Mouse (Mus musculus): ENCODE results near the gene Sf3a2.

Gene Sf3a2

GRCm38 (mm10) chr10:80776358-80776869 lies 21.6 kb upstream of the Sf3a2 start:
- DNase-seq, result no peak

- DNase-seq, result peak; percentile 63
These were observed 20.9 kb upstream of the Sf3a2 start for GRCm38 (mm10) chr10:80777123-80777522.

GRCm38 (mm10) chr10:80779565-80779964 lies 18.4 kb upstream of the Sf3a2 start:
- no peak for DNase-seq

- DNase-seq, result no peak
These were observed 13.7 kb upstream of the Sf3a2 start for GRCm38 (mm10) chr10:80784302-80784701.

GRCm38 (mm10) chr10:80784871-80785270 lies 13.1 kb upstream of the Sf3a2 start:
- DNase-seq, result no peak

- no peak for DNase-seq
These were observed 12.0 kb upstream of the Sf3a2 start for GRCm38 (mm10) chr10:80785963-80786362.

- DNase-seq, result no peak
These were observed 10.5 kb upstream of the Sf3a2 start for GRCm38 (mm10) chr10:80787517-80787916.

GRCm38 (mm10) chr10:80790761-80791404 lies 7.1 kb upstream of the Sf3a2 start:
- no peak for DNase-seq

- peak; percentile 60 for DNase-seq
These were observed 6.4 kb upstream of the Sf3a2 start for GRCm38 (mm10) chr10:80791476-80792174.

- DNase-seq, result peak; percentile 75
These were observed 5.6 kb upstream of the Sf3a2 start for GRCm38 (mm10) chr10:80792175-80793032.

GRCm38 (mm10) chr10:80793033-80793784 lies 4.8 kb upstream of the Sf3a2 start:
- DNase-seq, result peak; percentile 69

GRCm38 (mm10) chr10:80793803-80794202 lies 4.2 kb upstream of the Sf3a2 start:
- no peak for DNase-seq

- DNase-seq, result no peak
These were observed 3.2 kb upstream of the Sf3a2 start for GRCm38 (mm10) chr10:80794750-80795149.

GRCm38 (mm10) chr10:80796307-80796848 lies 1.6 kb upstream of the Sf3a2 start:
- no peak for DNase-seq

GRCm38 (mm10) chr10:80797186-80798149 lies 530 bp upstream of the Sf3a2 start:
- DNase-seq, result no peak

- no peak for DNase-seq
These were observed 1.1 kb downstream of the Sf3a2 start for GRCm38 (mm10) chr10:80799070-80799566.

- no peak for DNase-seq
These were observed 4.4 kb downstream of the Sf3a2 start for GRCm38 (mm10) chr10:80802204-80802912.

GRCm38 (mm10) chr10:80802996-80803395 lies 5.0 kb downstream of the Sf3a2 start:
- no peak for DNase-seq

- DNase-seq, result no peak
These were observed 6.3 kb downstream of the Sf3a2 start for GRCm38 (mm10) chr10:80804340-80804739.

- DNase-seq, result no peak
These were observed 6.9 kb downstream of the Sf3a2 start, which contains the start of gene Amh for GRCm38 (mm10) chr10:80804916-80805315. TSS of gene Amh (plus strand) at chr10:80805243.

Measured in cerebellum, adult 8-10 months (tissue).